Mouse (Mus musculus): ENCODE results near the gene Dtx2.
A peak's percentile ranks its signal among the peaks of the same experiment; 100 is the strongest.

DNA sequence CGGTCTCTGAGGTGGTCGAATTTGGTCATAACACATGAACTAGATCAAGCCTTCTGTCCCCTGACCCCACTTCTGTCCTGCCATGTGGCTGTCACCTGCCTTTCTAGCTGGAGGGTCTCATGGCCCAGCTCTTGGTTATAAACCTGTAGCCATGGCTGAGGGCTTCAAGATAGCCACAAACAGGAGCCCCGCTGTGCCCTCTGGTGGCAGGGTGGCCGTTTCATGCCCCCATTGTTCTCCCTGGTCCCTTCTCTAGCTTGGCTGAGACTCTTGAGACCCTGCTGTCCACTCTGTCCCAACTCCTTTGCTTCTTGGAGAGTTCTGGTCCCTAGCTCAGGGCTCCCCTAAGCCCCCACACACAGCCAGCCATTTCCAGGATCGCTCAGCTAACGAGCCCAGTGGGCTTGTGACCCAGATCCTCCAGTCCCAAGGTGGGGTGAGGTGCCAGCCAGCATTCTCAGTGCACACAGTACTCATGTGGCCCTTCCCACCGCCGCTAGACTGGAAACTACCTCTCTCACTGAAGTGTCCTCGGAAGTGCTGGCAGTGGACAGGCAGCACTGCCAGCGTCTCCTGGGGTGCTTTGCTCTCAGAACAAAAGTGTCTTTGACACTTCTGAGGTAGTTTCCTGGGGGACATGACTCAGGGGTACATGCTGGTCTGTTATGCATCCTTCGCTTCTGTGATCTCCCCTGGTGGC lies 33.2 kb downstream of the Dtx2 start:
- TF ChIP-seq CTCF (IDR thresholded peaks at IDR 0.05; ENCODE audit: control insufficient read depth, insufficient read depth, low read length) (peak; percentile 9; the same call in 1 of the 2 replicates), POLR2A (IDR thresholded peaks at IDR 0.05; ENCODE audit: borderline replicate concordance, control insufficient read depth, low read depth, low read length) (no peak)
